Mouse (Mus musculus): ENCODE results near the gene Pts. TPM values are rescaled to one million over a fixed set of nuclear protein-coding genes. Genes with fewer than 3 reads are reported as not detected.

The Pts gene
- polyA plus RNA-seq (2017; shearing (Covaris generic)), result 100 to 1,000 TPM; 127 to 128 TPM

GRCm38 (mm10) chr9:50528293-50528892, at the start of gene Pts:
TSS of gene Pts (minus strand) at chr9:50528724.

DNA sequence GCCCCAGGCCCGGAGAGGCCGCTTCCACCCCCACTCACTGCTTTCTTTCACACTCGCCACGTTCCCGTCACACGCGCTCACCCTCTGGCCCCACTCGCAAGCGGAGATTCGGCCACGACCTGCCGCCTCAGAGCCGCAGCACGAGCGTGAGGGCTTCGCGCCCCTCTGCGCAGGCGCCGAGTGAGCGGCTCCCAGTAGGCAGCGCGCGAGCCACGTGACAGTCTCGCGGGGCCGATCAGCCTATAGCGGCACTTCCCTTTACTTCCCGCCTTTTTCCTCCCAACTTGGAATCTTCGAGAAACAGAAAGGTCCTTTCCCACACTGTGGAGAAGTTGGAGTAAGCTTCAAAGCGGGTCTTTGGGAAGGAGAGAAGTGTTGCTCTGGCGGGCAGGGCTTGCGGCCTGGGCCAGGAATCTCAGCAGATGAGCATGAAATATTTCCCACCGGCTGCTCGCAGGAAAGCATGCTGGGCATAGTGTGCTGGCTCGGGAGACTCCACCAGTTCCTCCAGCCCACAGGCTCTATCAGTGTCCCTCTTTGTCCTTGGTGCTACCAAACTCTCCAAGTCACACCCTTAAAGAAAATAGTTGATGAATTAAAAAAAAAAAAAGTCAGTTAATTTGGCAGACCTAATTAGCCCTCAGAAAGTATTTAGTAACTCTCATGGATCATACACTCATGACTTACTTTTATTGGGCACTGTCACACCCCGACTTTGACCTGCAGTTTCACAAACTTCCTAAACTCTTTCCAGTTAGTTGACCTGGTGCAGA, 32.8 kb upstream of the Pts start, which contains the start of gene Tex12:
Tex12 (minus strand) TSS at position 181 of the 773 bp plus-strand sequence.

GRCm38 (mm10) chr9:50555094-50555446, 26.5 kb upstream of the Pts start, which contains the start of gene Bco2:
TSS of gene Bco2 (minus strand) at chr9:50555181.

DNA sequence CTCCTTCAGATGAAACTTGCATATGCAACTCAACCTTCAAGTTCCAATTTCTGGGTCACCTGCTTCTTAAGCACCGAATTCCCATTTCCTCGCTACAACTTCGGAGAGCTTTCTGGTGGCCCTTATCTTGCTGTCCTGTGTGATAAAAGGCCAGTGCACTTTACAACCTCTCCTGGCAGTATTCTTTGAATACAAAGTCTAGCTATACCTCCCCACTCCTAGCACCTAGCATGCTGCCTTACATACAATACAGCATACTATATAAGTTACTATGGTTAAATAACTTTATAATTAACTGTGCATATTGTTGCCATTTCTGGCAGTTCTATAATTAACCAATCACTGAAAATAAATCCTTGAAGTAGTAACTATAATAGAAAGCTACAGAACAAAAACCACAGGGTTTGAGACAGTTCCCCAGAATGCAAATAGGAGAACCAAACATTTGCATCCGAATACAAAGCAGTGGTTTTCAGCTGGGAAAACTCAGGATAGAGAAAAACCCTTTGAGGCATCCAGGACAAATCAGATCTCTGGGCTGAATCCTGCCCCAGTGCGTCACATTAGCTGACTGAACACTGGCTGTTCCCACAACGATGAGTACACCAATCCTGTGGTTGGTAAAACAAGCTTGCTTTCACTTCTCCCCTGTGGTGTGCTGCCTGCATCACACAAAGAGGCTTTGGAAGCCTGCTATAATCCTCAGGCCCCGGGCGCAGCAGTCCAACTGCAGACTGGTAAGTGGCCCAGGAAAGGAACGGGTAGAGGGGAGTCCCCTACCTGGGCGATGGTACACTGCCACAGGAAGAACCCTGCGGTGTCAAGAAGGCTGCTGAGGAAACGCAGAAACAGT, 25.9 kb upstream of the Pts start, which contains the start of gene Il18:
Il18 (plus strand) TSS at position 587 of the 853 bp plus-strand sequence.

GRCm38 (mm10) chr9:50494311-50494710, 34.2 kb downstream of the Pts start, which contains the start of gene Plet1:
TSS of gene Plet1 (plus strand) at chr9:50494525.

Other genes starting within 250 kb of the Pts start
- gene Rpl10-ps3, start 183.8 kb downstream of the Pts start, polyA plus RNA-seq (2017; shearing (Covaris generic)), result 100 to 1,000 TPM; 544 to 711 TPM
- gene Plet1, start 34.2 kb downstream of the Pts start, polyA plus RNA-seq (2017; shearing (Covaris generic)), result under 1 TPM; 0.31 to 0.33 TPM
- gene Il18, start 26.1 kb upstream of the Pts start, polyA plus RNA-seq (2017; shearing (Covaris generic)), result 1 to 10 TPM; 3.9 to 7.6 TPM
- gene Bco2, start 26.5 kb upstream of the Pts start, polyA plus RNA-seq (2017; shearing (Covaris generic)), result under 1 TPM; 0.82 TPM
- under 1 TPM in 1 of 2 experiments, not detected in 1; 0.16 TPM for gene Tex12, start 32.6 kb upstream of the Pts start, polyA plus RNA-seq (2017; shearing (Covaris generic))
- gene Sdhd, start 75.1 kb upstream of the Pts start, polyA plus RNA-seq (2017; shearing (Covaris generic)), result 100 to 1,000 TPM; 189 to 227 TPM
- gene Timm8b, start 75.2 kb upstream of the Pts start, polyA plus RNA-seq (2017; shearing (Covaris generic)), result 100 to 1,000 TPM; 123 to 129 TPM
- 1 to 10 TPM in 1 of 2 experiments, not detected in 1; 1.3 TPM for gene Pih1d2, start 88.6 kb upstream of the Pts start, polyA plus RNA-seq (2017; shearing (Covaris generic))
- 10 to 100 TPM; 25.5 to 30.3 TPM for gene Nkapd1, start 88.7 kb upstream of the Pts start, polyA plus RNA-seq (2017; shearing (Covaris generic))
- gene Dlat, start 131.1 kb upstream of the Pts start, polyA plus RNA-seq (2017; shearing (Covaris generic)), result 10 to 100 TPM; 36.7 to 38.2 TPM
- under 1 TPM; 0.20 to 0.22 TPM for gene Dixdc1, start 210.8 kb upstream of the Pts start, polyA plus RNA-seq (2017; shearing (Covaris generic))
- not detected for gene 2310030G06Rik, start 217.8 kb upstream of the Pts start, polyA plus RNA-seq (2017; shearing (Covaris generic))
- gene Cryab, start 222.6 kb upstream of the Pts start, polyA plus RNA-seq (2017; shearing (Covaris generic)), result not detected
- gene Hspb2, start 223.6 kb upstream of the Pts start, polyA plus RNA-seq (2017; shearing (Covaris generic)), result under 1 TPM in 1 of 2 experiments, not detected in 1; 0.84 TPM
- 1 to 10 TPM; 6.7 to 9.7 TPM for gene Fdxacb1, start 239.5 kb upstream of the Pts start, polyA plus RNA-seq (2017; shearing (Covaris generic))
- gene Alg9, start 246.3 kb upstream of the Pts start, polyA plus RNA-seq (2017; shearing (Covaris generic)), result 10 to 100 TPM; 15.9 to 21.5 TPM
- gene 1110032A03Rik, start 246.8 kb upstream of the Pts start, polyA plus RNA-seq (2017; shearing (Covaris generic)), result 10 to 100 TPM; 10.1 to 14.5 TPM